Mouse (Mus musculus): ENCODE results near the gene Rfx7. TPM values are rescaled to one million over a fixed set of nuclear protein-coding genes. Genes with fewer than 3 reads are reported as not detected.

The Rfx7 gene
- 26.5 and 33.2 TPM in 2 replicates for total RNA-seq (2023)

GRCm38 (mm10) chr9:72531996-72532380 is at the start of gene Rfx7:
TSS of gene Rfx7 (plus strand) at chr9:72532240.

GRCm38 (mm10) chr9:72492194-72492565 is 39.9 kb upstream of the Rfx7 start, which contains the start of gene Tex9:
TSS of gene Tex9 (minus strand) at chr9:72492212.

GRCm38 (mm10) chr9:72661895-72662661 is 130.0 kb downstream of the Rfx7 start, which contains the start of gene Nedd4:
TSS of gene Nedd4 (plus strand) at chr9:72662346.

Other genes starting within 250 kb of the Rfx7 start
- gene Mns1, start 94.2 kb upstream of the Rfx7 start, total RNA-seq (2023), result 2.9 and 4.1 TPM in 2 replicates
- gene Tex9, start 40.0 kb upstream of the Rfx7 start, total RNA-seq (2023), result 2.1 and 4.6 TPM in 2 replicates
- gene Nedd4, start 130.1 kb downstream of the Rfx7 start, total RNA-seq (2023), result 126 and 148 TPM in 2 replicates